Mouse (Mus musculus): Measurements from ENCODE around the gene Mt2. TPM values are rescaled to one million over a fixed set of nuclear protein-coding genes. Genes with fewer than 3 reads are reported as not detected.

Gene Mt2
- polyA plus RNA-seq, 1 experiment: 21.0 TPM

DNA sequence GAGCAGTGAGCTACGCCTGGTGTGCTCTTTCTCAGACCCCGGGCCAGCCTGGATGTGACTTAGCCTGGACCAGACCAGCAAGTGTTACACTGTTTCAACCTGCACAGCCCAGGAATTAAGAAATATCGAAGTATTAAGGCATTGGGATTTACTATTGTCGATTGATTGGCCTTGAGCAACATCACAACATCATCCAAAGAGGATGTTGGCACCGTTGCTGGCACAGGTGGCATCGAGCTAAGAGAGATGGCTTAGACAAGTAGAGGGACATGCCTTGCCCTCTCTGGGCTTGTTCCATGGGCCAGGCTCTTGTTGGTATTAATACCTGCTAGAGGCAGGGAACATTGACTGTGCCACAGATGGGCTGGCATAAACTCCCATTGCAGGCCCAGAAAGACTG is 36.9 kb upstream of the Mt2 start:
- Histone ChIP-seq H3K36me3 (ENCODE audit: control insufficient read depth, insufficient read depth, low read length) (no peaks in the 10 kb centered on the region), H3K27me3 (ENCODE audit: control insufficient read depth, insufficient read depth, low read length) (no peaks in the 10 kb centered on the region), H3K4me3 (ENCODE audit: control insufficient read depth, insufficient read depth, low read length) (no peak overlapping the region), H3K27ac (ENCODE audit: control insufficient read depth, insufficient read depth, low read length) (no peak overlapping the region), H3K4me1 (replicated peaks; ENCODE audit: control insufficient read depth, insufficient read depth, low read length) (no peaks in the 10 kb centered on the region)
- 92% methylated on average over 6 of the region's 6 CpGs for WGBS
- no peak for DNase-seq
- TF ChIP-seq CTCF (IDR thresholded peaks at IDR 0.05; ENCODE audit: borderline replicate concordance, control insufficient read depth, extremely low read depth, insufficient read depth, low read length, poor library complexity) (no peak), POLR2A (IDR thresholded peaks at IDR 0.05; ENCODE audit: control insufficient read depth, extremely low read depth, insufficient read depth, low read length, poor library complexity) (no peak)

DNA sequence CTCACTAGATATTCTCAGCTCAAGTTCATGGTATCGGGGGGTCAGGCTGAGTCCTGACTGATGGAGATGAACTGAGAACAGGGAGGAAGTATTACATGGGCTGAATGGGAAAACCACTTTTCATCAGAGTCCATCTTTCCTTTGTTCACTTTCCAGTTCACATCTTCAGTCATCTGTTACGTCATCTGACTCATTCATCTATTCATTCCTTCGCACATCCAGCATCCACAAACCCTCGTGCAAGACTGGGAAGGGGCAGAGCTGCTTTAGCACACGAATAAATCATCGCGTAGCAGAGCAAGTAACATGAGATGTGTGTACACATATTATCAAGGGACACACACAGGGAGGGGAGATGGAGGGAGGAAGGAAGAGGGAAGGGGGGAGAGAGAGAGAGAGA is 36.3 kb upstream of the Mt2 start:
- Histone ChIP-seq H3K27me3 (ENCODE audit: control insufficient read depth, insufficient read depth, low read length) (no peaks in the 10 kb centered on the region), H3K36me3 (ENCODE audit: control insufficient read depth, insufficient read depth, low read length) (no peaks in the 10 kb centered on the region), H3K27ac (ENCODE audit: control insufficient read depth, insufficient read depth, low read length) (no peak overlapping the region), H3K4me3 (ENCODE audit: control insufficient read depth, insufficient read depth, low read length) (no peak overlapping the region), H3K4me1 (replicated peaks; ENCODE audit: control insufficient read depth, insufficient read depth, low read length) (no peaks in the 10 kb centered on the region)
- DNase-seq: no peak
- 91% methylated on average over 7 of the region's 7 CpGs for WGBS
- no peak for TF ChIP-seq CTCF (IDR thresholded peaks at IDR 0.05; ENCODE audit: borderline replicate concordance, control insufficient read depth, extremely low read depth, insufficient read depth, low read length, poor library complexity)
- TF ChIP-seq POLR2A (IDR thresholded peaks at IDR 0.05; ENCODE audit: control insufficient read depth, extremely low read depth, insufficient read depth, low read length, poor library complexity): no peak

DNA sequence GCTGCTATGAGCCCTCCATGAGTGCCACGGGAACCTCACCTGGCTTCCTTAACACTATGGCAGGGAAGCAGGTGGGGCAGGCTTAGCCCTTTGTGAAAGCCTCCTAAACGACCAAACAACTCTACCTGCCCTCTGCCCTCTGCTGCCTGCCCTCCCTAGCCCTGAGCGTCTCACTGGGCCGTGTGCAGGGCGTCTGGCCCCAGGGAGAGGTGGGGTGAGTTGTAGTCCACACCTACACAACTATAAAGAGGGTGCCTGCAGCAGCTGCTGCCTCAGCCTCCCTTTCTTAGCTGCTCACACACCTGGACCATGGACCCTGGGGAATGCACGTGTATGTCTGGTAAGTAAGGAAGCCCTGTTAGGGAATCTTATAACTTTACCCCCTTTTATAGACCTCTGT is 35.5 kb upstream of the Mt2 start, which contains the start of gene Mt4:
Gene Mt4, plus strand, starts transcription at position 265 of the 400 bp plus-strand sequence.
- no peak for TF ChIP-seq POLR2A (IDR thresholded peaks at IDR 0.05; ENCODE audit: control insufficient read depth, extremely low read depth, insufficient read depth, low read length, poor library complexity)
- no peak for TF ChIP-seq CTCF (IDR thresholded peaks at IDR 0.05; ENCODE audit: borderline replicate concordance, control insufficient read depth, extremely low read depth, insufficient read depth, low read length, poor library complexity)
- Histone ChIP-seq H3K36me3 (ENCODE audit: control insufficient read depth, insufficient read depth, low read length) (no peaks in the 10 kb centered on the region), H3K27me3 (ENCODE audit: control insufficient read depth, insufficient read depth, low read length) (no peaks in the 10 kb centered on the region), H3K4me1 (replicated peaks; ENCODE audit: control insufficient read depth, insufficient read depth, low read length) (no peaks in the 10 kb centered on the region), H3K27ac (ENCODE audit: control insufficient read depth, insufficient read depth, low read length) (no peak within 1 kb of the TSS), H3K4me3 (ENCODE audit: control insufficient read depth, insufficient read depth, low read length) (no peak within 1 kb of the TSS)
- DNase-seq: no peak
- WGBS: 68% methylated on average over 6 of the region's 6 CpGs

DNA sequence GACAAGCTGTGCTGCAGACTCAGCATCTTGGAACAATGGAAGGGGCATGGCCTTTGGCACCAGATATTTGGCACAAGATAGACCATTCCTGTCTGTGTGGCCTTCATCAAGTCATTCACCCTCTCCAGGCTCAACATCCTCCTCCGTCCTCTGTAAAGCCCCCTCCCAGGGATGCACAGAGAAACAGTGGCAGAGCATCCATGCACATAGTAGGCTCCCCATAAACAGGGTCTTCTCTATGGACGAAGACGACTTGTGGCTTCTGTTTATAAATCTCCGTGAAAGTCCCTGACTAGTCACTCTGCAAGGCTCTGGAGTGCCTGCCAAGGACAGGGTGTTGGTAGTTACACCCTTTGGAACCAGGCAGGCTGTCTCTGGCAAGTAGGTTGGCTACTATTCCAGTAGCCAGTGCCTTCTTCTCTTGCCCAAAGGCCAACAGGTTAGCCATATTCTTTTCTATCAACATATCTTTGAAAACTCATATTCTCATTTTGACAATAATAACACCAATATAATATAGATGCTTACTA is 32.1 kb upstream of the Mt2 start:
- TF ChIP-seq CTCF (IDR thresholded peaks at IDR 0.05; ENCODE audit: borderline replicate concordance, control insufficient read depth, extremely low read depth, insufficient read depth, low read length, poor library complexity): no peak
- no peak for DNase-seq
- 94% methylated on average over 4 of the region's 4 CpGs for WGBS

DNA sequence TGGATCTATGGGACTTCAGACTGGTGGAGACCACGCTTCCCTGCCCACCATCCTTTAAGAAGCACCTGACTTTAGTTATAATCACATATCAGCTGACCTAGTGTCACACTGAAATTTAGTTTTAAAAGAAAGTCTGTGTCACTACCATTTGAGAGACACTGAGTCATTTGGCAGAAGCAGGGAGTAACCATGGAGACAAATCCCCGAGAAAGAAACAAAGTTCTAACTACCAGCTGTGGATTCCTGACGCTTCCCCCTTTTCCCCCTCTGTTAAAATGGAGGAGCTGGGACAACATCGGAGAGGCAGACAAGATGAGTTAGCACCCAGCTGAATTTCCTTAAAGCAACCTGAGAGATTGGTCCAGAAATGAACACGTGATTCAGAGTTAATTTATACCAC is 24.2 kb upstream of the Mt2 start:
- peaks cover 3% of the 10 kb centered on the region; the same call in 1 of the 2 replicates for H3K4me1 ChIP-seq (replicated peaks; ENCODE audit: control insufficient read depth, insufficient read depth, low read length)
- WGBS: 61% methylated on average over 5 of the region's 5 CpGs
- H3K27me3 ChIP-seq (ENCODE audit: control insufficient read depth, insufficient read depth, low read length): peaks cover under 1% of the 10 kb centered on the region; the same call in 1 of the 2 replicates
- no peak for DNase-seq
- no peak for TF ChIP-seq CTCF (IDR thresholded peaks at IDR 0.05; ENCODE audit: borderline replicate concordance, control insufficient read depth, extremely low read depth, insufficient read depth, low read length, poor library complexity)
- TF ChIP-seq POLR2A (IDR thresholded peaks at IDR 0.05; ENCODE audit: control insufficient read depth, extremely low read depth, insufficient read depth, low read length, poor library complexity): no peak
- H3K36me3 ChIP-seq (ENCODE audit: control insufficient read depth, insufficient read depth, low read length): no peaks in the 10 kb centered on the region
- H3K4me3 ChIP-seq (ENCODE audit: control insufficient read depth, insufficient read depth, low read length): no peak overlapping the region
- H3K27ac ChIP-seq (ENCODE audit: control insufficient read depth, insufficient read depth, low read length): no peak overlapping the region

More for the DNA sequence above, 32.1 kb upstream of the Mt2 start:
- no peaks in the 10 kb centered on the region for H3K36me3 ChIP-seq (ENCODE audit: control insufficient read depth, insufficient read depth, low read length)
- no peaks in the 10 kb centered on the region for H3K4me1 ChIP-seq (replicated peaks; ENCODE audit: control insufficient read depth, insufficient read depth, low read length)
- no peak overlapping the region for H3K4me3 ChIP-seq (ENCODE audit: control insufficient read depth, insufficient read depth, low read length)
- H3K27ac ChIP-seq (ENCODE audit: control insufficient read depth, insufficient read depth, low read length): no peak overlapping the region
- no peaks in the 10 kb centered on the region for H3K27me3 ChIP-seq (ENCODE audit: control insufficient read depth, insufficient read depth, low read length)

DNA sequence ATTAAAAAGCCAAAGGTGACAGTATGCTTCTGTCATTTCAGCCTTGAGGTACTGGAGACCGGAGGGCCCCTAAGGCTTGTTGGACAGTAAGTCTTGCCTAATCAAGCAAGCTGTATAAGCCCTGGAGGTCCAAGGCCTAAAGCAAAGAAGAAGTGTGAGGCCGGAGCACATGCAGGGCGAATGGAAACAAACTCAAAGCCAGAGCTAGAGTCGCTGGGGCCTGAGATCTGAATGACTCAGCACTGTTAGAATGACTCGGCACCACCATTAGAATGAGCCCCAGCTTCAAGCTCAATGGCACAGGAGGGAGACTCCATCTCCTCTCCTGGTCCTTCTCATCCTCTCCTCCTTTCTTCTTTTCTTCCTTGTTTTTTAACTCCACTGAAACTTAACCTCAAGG is 21.5 kb upstream of the Mt2 start:
- H3K27me3 ChIP-seq (ENCODE audit: control insufficient read depth, insufficient read depth, low read length): peaks cover 3% of the 10 kb centered on the region; the same call in 1 of the 2 replicates
- no peak for DNase-seq
- 55% methylated on average over 5 of the region's 5 CpGs for WGBS

More for the DNA sequence above, 21.5 kb upstream of the Mt2 start:
- Histone ChIP-seq H3K4me3 (ENCODE audit: control insufficient read depth, insufficient read depth, low read length) (no peak overlapping the region), H3K36me3 (ENCODE audit: control insufficient read depth, insufficient read depth, low read length) (no peaks in the 10 kb centered on the region), H3K4me1 (replicated peaks; ENCODE audit: control insufficient read depth, insufficient read depth, low read length) (peaks cover 3% of the 10 kb centered on the region; the same call in 1 of the 2 replicates), H3K27ac (ENCODE audit: control insufficient read depth, insufficient read depth, low read length) (no peak overlapping the region)
- TF ChIP-seq CTCF (IDR thresholded peaks at IDR 0.05; ENCODE audit: borderline replicate concordance, control insufficient read depth, extremely low read depth, insufficient read depth, low read length, poor library complexity) (no peak), POLR2A (IDR thresholded peaks at IDR 0.05; ENCODE audit: control insufficient read depth, extremely low read depth, insufficient read depth, low read length, poor library complexity) (no peak)

Measured in thymus, adult 2 months (tissue).